Mouse (Mus musculus): ENCODE data around the gene Gm3839. TPM values are rescaled to one million over a fixed set of nuclear protein-coding genes. Genes with fewer than 3 reads are reported as not detected.
"Not testable (repeated sequence)": the region's sequence is repeated elsewhere in the genome, so short reads cannot be mapped to it uniquely, and the experiment has no call there.

Gene Gm3839
- total RNA-seq (2021), result 1 to 10 TPM; 1.2 to 1.5 TPM
- long read RNA-seq, experiment 1, result 0 reads
- long read RNA-seq, experiment 2, result 0 reads

GRCm38 (mm10) chr14:11356626-11357025, at the start of gene Gm3839:
Gm3839 (minus strand) TSS chr14:11356726.
- intact Hi-C loops (cut with DNase I); DNase-seq: not testable (repeated sequence)

DNA sequence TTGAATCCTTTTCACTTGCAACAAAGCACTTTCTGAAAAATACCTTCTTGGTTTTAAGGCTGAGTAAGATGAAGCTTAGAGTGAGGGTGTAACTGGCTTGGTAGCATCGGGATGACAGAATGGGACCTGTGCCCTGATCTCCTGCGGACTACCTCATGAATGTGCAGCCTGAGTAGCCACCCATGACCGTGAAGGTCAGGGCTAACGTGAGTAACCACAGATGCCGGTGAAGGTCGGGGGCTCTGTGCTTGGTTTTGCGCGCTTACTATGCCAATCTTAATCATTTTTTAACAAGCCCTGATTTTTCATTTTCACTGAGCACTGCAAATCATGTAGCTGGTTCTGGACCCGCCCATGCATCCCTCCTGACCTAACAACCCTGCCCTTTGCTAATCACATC, 49.1 kb upstream of the Gm3839 start:
- no peak for DNase-seq
- intact Hi-C loops (cut with DNase I), result no loop called here

GRCm38 (mm10) chr14:11377846-11378245, 21.3 kb upstream of the Gm3839 start:
- no peak for DNase-seq
- intact Hi-C loops (cut with DNase I), result no loop called here

DNA sequence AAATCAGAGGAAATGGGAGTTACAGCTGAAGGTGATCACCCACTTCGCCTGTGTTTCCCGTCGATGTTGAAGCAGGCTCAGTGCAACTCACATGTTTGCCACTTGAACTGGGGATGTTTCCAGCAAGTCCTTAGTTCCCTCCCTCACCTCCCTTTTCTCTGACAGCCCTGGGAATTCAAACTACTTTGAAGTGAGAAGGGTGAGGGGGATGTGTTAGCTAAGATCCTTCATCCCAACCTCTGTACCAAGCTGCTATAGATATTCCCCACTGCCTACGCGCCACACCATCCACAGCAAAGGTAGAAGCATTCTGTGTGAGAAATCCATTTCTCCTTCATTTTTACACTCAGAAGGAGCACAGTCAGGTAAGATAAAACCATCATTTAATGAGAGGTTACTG, 18.7 kb upstream of the Gm3839 start:
- no peak for DNase-seq
- intact Hi-C loops (cut with DNase I), result no loop called here

GRCm38 (mm10) chr14:11346086-11346485, 10.4 kb downstream of the Gm3839 start:
- DNase-seq, result no peak
- intact Hi-C loops (cut with DNase I), result loop anchor here (10.0 kb wide), 1 partner anchor 799 kb away; no protein-coding TSS in a partner anchor

GRCm38 (mm10) chr14:11329993-11330392, 26.5 kb downstream of the Gm3839 start:
- DNase-seq, result no peak
- intact Hi-C loops (cut with DNase I), result no loop called here

- peak; percentile 10 to 46 for DNase-seq
- intact Hi-C loops (cut with DNase I), result loop anchor here (5.0 kb wide), 1 partner anchor 1915 kb away; no protein-coding TSS in a partner anchor
Measured at GRCm38 (mm10) chr14:11307079-11307478, 49.4 kb downstream of the Gm3839 start.

GRCm38 (mm10) chr14:11287956-11288355, 68.6 kb downstream of the Gm3839 start:
- intact Hi-C loops (cut with DNase I); DNase-seq: not testable (repeated sequence)

- DNase-seq, result no peak
- intact Hi-C loops (cut with DNase I), result no loop called here
Measured at GRCm38 (mm10) chr14:11257161-11257705, 99.3 kb downstream of the Gm3839 start.

- intact Hi-C loops (cut with DNase I), result no loop called here
- no peak for DNase-seq
Measured at GRCm38 (mm10) chr14:11248053-11248452, 108.5 kb downstream of the Gm3839 start.

- no peak for DNase-seq
- intact Hi-C loops (cut with DNase I), result no loop called here
Measured at GRCm38 (mm10) chr14:11244546-11244945, 112.0 kb downstream of the Gm3839 start.

- intact Hi-C loops (cut with DNase I), result no loop called here
- no peak for DNase-seq
Measured at GRCm38 (mm10) chr14:11232086-11232485, 124.4 kb downstream of the Gm3839 start.

Small RNA genes lying within 50 kb of the gene (microRNA-seq; reads per million reads assigned to microRNA genes)
- 0 reads per million in 2 experiments for gene Mir5124b

Other genes starting within 250 kb of the Gm3839 start
- 1 to 10 TPM; 4.3 to 7.1 TPM for gene Fhit, start 194.7 kb downstream of the Gm3839 start, total RNA-seq (2021)
- 10 to 100 TPM; 71.4 to 72.3 TPM for gene Ptprg, start 196.8 kb upstream of the Gm3839 start, total RNA-seq (2021)